Mouse (Mus musculus) urinary bladder, postnatal 36 days (tissue): ENCODE results near the gene Ptpn1.

Experiments used
- DNase-seq, 2 experiments: peaks; one replicate each; pipeline ENCODE4 v3.0.0; 2022; ENCODE audit warnings: low spot score in 2 of 2, mixed read lengths in 1 of 2

Gene Ptpn1

DNA sequence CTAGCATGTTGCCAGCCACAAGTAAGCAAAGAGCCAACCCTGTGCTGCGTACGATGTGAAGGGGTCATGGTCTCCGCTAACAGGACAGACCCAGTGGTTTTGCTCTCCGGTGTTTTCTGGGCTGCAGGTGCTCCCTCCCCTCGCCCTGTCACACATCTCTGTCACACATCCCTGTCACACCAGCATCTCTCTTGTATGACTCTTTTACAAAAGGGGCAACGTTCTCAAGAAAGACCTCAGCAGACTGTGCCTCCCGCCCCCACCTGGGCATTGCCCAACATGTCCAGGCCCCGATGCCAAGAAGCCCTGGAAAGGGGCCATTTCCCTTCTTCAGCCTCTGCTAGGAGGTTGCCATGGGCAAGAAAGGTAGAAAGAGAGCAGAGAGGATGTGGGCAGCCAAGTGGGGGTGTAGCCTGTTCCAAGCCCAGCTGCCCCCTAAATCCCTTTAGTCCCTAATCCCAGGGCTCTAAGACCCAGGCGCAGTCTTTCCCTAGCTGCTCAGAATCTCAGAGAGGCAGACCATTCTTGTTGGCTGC is 10.8 kb upstream of the Ptpn1 start:
- DNase-seq: no peak

GRCm38 (mm10) chr2:167921823-167922222 is 10.0 kb upstream of the Ptpn1 start:
- DNase-seq: no peak

DNA sequence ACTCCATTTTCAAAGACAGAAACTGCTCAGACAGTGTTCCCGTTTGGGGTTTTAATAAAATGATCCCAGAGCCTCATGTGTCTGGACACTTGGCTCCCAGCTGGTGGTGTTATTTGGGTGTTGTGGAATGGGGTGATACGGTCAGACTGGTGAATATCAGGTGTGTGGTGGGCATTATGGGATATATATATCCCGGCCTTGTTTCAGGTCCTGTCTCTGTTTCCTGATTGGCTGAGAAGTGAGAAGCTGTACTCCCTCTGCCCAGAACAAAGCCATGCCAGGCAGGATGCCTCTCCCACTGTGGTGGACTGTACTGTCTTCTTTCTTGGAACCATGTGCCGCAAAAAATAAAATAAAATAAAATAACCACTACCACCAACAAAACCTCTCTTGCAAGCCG is 7.8 kb upstream of the Ptpn1 start:
- no peak for DNase-seq

- DNase-seq: peak; percentile 82 to 87
Measured at GRCm38 (mm10) chr2:167924803-167925604, 6.9 kb upstream of the Ptpn1 start.

GRCm38 (mm10) chr2:167925841-167926800 is 5.7 kb upstream of the Ptpn1 start:
- DNase-seq: no peak

DNA sequence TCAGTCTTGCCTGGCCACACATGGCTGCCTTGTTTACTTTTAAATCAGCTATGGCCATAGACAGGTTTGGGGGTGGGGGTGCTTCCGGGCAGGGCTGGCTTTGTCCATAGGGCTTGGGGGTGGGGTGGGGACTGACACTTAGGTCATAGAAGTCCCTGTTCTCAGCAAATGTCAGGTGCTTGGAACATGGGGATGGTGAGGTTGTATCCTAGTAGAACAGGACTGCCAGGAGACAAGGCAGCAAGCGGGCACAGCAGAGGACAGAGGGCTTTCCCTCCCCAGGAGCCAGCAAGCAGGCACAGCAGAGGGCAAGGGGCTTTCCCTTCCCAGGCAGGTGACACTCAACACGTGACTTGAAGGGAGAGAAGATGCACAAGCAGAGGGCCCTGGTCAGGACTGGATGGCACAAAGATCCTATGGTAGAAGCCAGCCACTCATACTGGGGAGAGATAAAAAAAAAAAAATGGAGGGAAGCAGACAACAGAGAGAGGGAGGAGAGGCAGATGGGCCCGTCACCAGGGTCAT is 3.8 kb upstream of the Ptpn1 start:
- DNase-seq: no peak

GRCm38 (mm10) chr2:167928972-167929371 is 2.9 kb upstream of the Ptpn1 start:
- no peak for DNase-seq

- DNase-seq: no peak
Measured at GRCm38 (mm10) chr2:167930975-167931374, 882 bp upstream of the Ptpn1 start.

- no peak for DNase-seq
Measured at GRCm38 (mm10) chr2:167932727-167933231, 922 bp downstream of the Ptpn1 start.

- DNase-seq: no peak
Measured at GRCm38 (mm10) chr2:167933397-167933796, 1.5 kb downstream of the Ptpn1 start.

GRCm38 (mm10) chr2:167935956-167936355 is 4.1 kb downstream of the Ptpn1 start:
- no peak for DNase-seq

- no peak for DNase-seq
Measured at GRCm38 (mm10) chr2:167938786-167939185, 6.9 kb downstream of the Ptpn1 start.

DNA sequence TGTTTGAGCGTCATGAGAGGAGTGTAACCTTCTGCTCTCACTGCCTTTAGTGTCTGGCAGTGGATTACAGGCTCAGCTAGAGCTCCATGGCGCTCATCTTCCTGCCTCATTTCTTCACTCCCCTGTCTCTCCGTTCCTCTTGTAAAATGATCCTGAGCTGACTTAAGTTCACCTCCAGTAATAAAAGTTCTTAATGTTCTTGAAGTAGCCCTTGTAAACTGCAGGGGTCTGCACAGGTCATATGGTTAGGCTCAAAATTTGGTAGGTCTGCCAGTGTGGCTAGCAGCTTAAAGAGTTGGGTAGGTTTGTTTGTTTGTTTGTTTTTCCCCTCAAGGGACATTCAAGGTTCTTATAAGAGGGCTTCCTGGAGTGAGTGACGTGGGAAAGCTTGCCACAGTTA is 7.3 kb downstream of the Ptpn1 start:
- no peak for DNase-seq

DNA sequence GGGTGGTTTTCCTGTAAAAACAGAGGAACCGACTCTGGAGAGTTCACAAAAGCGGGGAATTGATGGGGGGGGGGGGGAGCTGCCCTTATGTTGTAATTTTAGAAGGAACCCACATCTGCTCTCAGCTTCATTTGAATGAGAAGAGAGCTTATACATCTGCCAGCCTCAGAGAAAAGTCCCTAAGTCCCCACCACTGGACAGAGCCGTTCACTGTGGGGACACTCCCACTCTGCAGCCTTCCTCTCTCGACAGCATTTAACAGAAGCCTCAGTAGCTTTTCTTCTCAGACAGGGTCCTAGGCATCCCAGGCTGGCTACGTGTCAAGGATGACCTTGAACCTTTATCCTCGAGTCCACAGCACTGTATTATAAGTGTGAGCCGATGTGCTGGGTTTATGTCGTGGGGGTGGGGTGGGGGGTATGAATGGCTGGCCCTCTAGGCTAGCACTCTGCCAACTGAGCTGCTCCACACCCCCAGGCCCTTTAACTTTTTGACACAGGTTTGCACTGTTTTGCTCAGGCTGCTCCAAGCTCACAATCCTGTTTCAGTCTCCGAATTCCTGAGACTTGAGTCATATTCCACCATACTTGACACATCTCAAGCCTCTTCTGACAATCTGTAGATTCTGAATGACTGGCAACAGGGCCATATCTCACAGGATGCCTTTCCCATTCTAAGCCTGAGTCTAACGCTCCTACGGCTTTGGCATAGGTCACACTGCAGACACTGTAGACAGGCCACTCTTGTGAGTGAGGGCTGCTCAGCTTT is 8.0 kb downstream of the Ptpn1 start:
- no peak for DNase-seq

DNA sequence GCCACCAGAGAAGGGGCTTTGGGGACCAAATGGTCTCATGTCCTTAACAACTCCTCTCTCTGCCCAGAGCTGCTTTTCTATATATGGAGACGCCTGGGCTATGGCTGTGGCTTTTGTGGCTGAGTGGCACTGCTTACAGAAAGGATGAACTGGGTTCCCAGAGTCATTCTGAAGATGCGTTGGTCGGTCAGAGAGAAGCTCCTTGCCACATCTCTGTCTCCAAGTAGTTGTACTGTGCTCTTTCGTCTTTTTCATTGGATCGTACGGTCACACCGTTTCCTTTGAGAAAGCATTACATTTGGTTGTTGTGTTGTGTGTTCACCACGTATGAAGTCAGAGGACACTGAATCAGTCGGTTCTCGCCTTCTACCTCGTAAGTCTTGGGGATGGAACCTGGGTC is 8.8 kb downstream of the Ptpn1 start:
- no peak for DNase-seq

- DNase-seq: no peak
Measured at GRCm38 (mm10) chr2:167941320-167941719, 9.5 kb downstream of the Ptpn1 start.

DNA sequence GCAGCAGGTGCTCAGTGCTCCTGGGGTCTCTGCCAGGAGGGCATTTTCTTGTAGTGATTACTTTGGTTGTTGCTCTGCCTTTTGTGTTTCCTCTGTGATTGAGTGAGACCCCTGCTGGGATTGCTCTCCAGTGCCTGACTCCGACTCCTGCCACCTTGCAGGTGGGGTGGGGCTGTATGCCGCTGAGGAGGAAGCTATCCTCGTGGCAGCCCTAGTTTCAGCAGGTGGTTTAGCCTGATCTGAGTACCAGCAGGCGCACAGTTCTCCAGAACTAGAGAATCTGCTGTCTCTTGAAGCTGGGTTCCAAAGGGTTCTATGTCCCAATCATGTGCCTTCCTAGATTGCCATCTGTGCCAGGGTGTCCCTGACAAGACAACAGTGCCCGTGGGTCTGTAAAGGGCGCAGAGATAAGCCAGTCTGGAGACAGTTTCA is 9.9 kb downstream of the Ptpn1 start:
- no peak for DNase-seq

- peak; percentile 48 to 77 for DNase-seq
Measured at GRCm38 (mm10) chr2:167942199-167942925, 10.5 kb downstream of the Ptpn1 start.

DNA sequence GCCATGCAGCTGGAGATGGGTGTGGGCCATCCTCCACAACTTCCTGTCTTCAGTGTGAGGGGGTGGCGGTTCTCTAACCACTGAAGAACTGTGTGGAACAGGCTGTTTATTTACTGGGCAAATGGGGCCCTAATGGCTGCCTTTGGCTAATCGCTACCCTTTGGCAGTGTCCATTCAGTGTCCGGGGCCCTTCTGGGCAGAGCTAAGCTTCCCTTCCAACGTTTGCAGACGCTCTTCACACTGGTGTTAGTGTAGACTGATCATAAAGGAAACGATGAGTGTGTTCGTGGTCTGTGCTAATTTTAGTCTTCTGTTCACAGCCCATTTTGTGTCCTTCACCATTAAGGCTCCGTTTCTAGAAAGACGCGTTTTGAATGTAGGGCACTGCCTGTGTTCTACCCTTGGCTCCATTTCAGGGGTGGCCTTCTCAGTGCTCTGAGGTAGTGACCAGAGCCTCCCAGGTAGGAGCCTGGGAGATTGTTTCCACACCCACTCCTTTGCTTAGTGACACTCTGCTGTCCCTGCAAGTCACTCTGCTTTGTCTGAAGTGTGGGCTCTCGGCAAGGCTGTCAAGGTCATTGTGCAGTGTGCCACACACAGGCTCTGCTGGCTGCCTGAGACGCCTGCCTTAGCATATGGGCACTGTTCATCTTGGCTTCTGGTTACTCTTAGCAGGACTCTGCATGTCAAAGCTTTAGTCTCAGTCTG is 11.2 kb downstream of the Ptpn1 start:
- DNase-seq: peak in 1 of 2 experiments; percentile 32

DNA sequence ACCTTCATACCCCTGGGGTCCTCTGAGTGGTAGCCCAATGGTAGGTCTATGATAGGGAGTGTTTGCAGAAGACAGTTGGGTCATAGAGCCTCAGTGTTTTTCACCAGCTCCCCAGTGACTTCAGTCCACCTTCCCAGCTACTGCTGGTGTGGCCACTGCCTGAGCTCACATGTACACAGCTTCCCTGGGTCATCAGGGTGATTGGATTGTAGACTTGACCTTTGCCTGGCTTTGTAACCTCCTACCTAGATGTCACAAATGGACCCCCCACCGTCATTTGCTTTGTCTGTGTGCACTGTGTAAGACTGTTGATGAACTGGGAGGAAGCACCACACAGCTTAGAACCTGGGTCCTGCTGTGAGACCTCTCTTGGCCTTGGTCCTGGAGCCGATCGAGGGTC is 12.3 kb downstream of the Ptpn1 start:
- DNase-seq: no peak
